ENCODE assay signal across 22 mouse cellular contexts in the genomic region with DNA sequence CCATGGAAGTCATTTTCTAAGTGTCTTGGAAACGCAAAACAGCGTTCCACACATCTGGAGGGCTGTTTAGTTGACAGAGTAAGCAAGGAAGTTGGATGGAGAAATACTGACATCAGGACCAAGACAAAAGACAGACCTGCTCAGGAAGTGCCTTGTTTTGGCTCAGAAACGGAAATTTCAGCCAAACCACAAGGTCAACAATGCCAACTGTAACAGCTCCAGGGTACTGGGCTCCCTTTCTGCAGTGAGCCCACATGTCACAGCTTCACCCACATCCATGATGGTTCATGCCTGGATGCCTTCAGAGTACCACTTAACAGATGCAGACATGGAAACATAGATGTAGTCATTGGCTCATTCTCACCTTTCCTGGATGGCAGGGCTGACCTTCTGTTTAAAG.
DNase-seq lines count a peak whose midpoint lies in the region; ATAC-seq and TF ChIP-seq lines count a peak whose summit lies in the region.
"Had no signal": no experiment of that assay in that cellular context is flagged by ENCODE, and none has a peak within 500 bp of the region (broad histone marks: within the 10 kb centered on the region; RNA-seq: fewer than 3 reads in every experiment).

No protein-coding gene starts in this region.

- TF ChIP-seq POLR2A in spleen, adult 2 months (IDR thresholded peaks at IDR 0.05; ENCODE audit: low read depth, low read length): no peak

- H3K27me3 ChIP-seq in spleen, adult 2 months (ENCODE audit: control insufficient read depth, insufficient read depth, low read length): no peaks in the 10 kb centered on the region
- H3K27me3 ChIP-seq: embryonic facial prominence, embryonic 13.5 days; heart, embryonic 12.5 days; limb, embryonic 15.5 days had no signal

- peak overlapping the region; percentile 74 for H3K27ac ChIP-seq in spleen, adult 2 months (ENCODE audit: insufficient read depth, low read length)
- H3K27ac ChIP-seq: embryonic facial prominence, embryonic 13.5 days; hindbrain, embryonic 14.5 days; limb, embryonic 15.5 days had no signal

- 27% methylated on average over 3 of the region's 3 CpGs for WGBS in spleen, adult 2 months

- H3K4me3 ChIP-seq in spleen, adult 2 months (ENCODE audit: extremely low read depth, insufficient read depth, insufficient read length): no peak overlapping the region
- H3K4me3 ChIP-seq: embryonic facial prominence, embryonic 13.5 days; heart, embryonic 12.5 days; limb, embryonic 15.5 days; megakaryocyte, embryonic 14.5 days; myocyte had no signal

- DNase-seq in spleen, adult 2 months (ENCODE audit: low read depth in 1 of 2, low spot score in 2 of 2): no peak
- no peak for DNase-seq in spleen, postnatal 10 days (ENCODE audit: low spot score in 2 of 2)
- DNase-seq in 416B (ENCODE audit: low read depth): peak; percentile 91
- peak; percentile 29 for DNase-seq in Muller cell, postnatal 12 days (ENCODE audit: inconsistent ontology term)
- DNase-seq in adrenal gland, postnatal 14 days: no peak
- DNase-seq: cerebellum, adult 9-11 months; gastrocnemius, postnatal 25 days; heart, postnatal 14 days; kidney, adult 8-10 months; kidney, postnatal 14 days; midbrain, embryonic 14.5 days; thymus, postnatal 14 days had no signal

- ATAC-seq in megakaryocyte progenitor cell, adult 5-6 weeks (replicated peaks; ENCODE audit: poor library complexity): peak; percentile 19; the same call in 1 of the 2 replicates
- ATAC-seq in CD4-positive, CD25-positive, alpha-beta regulatory T cell, adult 4 months: no peak
- ATAC-seq: forebrain, embryonic 16.5 days had no signal

- no peaks in the 10 kb centered on the region for H3K36me3 ChIP-seq in spleen, adult 2 months (ENCODE audit: control insufficient read depth, insufficient read depth, low read length)
- H3K36me3 ChIP-seq: embryonic facial prominence, embryonic 13.5 days; G1E; heart, embryonic 12.5 days; limb, embryonic 15.5 days had no signal

- no peak for TF ChIP-seq CTCF in spleen, adult 2 months (IDR thresholded peaks at IDR 0.05; ENCODE audit: extremely low read depth, insufficient read depth, insufficient read length, insufficient replicate concordance)

- peaks cover 52% of the 10 kb centered on the region; the same call in 1 of the 2 replicates for H3K4me1 ChIP-seq in spleen, adult 2 months (ENCODE audit: control insufficient read depth, insufficient read depth, insufficient read length)
- H3K4me1 ChIP-seq: embryonic facial prominence, embryonic 13.5 days; heart, embryonic 12.5 days; limb, embryonic 15.5 days had no signal

Comparison
In these comparisons a context has a peak if more than half of its experiments do, and no peak if none do; other contexts are left out.
1. DNase-seq: peak in 416B (single experiment) and Muller cell, postnatal 12 days (single experiment); none in spleen, adult 2 months (0 of 2), spleen, postnatal 10 days (0 of 2) and adrenal gland, postnatal 14 days (single experiment).